8 mouse cellular contexts compared by ENCODE assay signal in the genomic region with DNA sequence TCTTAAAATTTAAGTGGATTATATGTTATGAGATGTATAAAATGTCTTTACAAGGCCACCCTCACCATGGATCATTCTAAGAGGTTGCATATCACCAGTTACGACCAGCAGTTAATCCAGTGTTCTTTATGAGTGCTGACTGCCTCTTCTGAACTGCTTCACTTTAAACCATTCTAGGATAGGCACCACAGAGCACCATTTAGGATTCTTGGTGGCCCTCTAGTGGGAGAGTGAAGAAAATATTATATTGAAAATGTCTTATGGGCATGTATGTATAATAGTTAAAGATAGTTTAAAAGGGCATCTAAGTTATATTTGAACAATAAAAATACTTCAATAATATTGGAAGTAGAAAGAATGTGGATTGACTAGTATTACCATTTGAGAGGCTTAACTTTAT.
DNase-seq lines count a peak whose midpoint lies in the region; ATAC-seq and TF ChIP-seq lines count a peak whose summit lies in the region.

No protein-coding gene starts in this region.

- TF ChIP-seq EP300 in stomach, postnatal 0 days (optimal IDR thresholded peaks at IDR 0.05), result no peak

- no peaks in the 10 kb centered on the region for H3K27me3 ChIP-seq in heart, embryonic 10.5 days (ENCODE audit: insufficient read depth, poor library complexity, severe bottlenecking)
- no peaks in the 10 kb centered on the region for H3K27me3 ChIP-seq in stomach, postnatal 0 days (ENCODE audit: control insufficient read depth, insufficient read depth, low read length)
- H3K27me3 ChIP-seq in intestine, embryonic 16.5 days (replicated peaks; ENCODE audit: control insufficient read depth, insufficient read depth, low read length), result no peaks in the 10 kb centered on the region

- H3K9me3 ChIP-seq in heart, embryonic 10.5 days, result no peaks in the 10 kb centered on the region
- no peaks in the 10 kb centered on the region for H3K9me3 ChIP-seq in stomach, postnatal 0 days (ENCODE audit: control insufficient read depth, low read length)
- no peaks in the 10 kb centered on the region for H3K9me3 ChIP-seq in intestine, embryonic 16.5 days (ENCODE audit: control insufficient read depth, low read length)

- no peak overlapping the region for H3K9ac ChIP-seq in stomach, postnatal 0 days (ENCODE audit: low read length)
- no peak overlapping the region for H3K9ac ChIP-seq in intestine, embryonic 16.5 days (ENCODE audit: low read depth, low read length)

- 0 out of 2 replicates have a peak, but pooled peaks have one; percentile 40 for ATAC-seq in stomach, postnatal 0 days (ENCODE audit: low FRiP score, low TSS enrichment)
- no peak for ATAC-seq in intestine, embryonic 16.5 days

- 16% methylated on average over 1 of the region's 1 CpGs for WGBS in heart, embryonic 10.5 days
- WGBS in stomach, postnatal 0 days, result 7% methylated on average over 1 of the region's 1 CpGs
- 13% methylated on average over 1 of the region's 1 CpGs for WGBS in intestine, embryonic 16.5 days

- H3K4me1 ChIP-seq in heart, embryonic 10.5 days, result no peaks in the 10 kb centered on the region
- H3K4me1 ChIP-seq in stomach, postnatal 0 days (replicated peaks; ENCODE audit: control insufficient read depth, insufficient read depth), result no peaks in the 10 kb centered on the region
- no peaks in the 10 kb centered on the region for H3K4me1 ChIP-seq in intestine, embryonic 16.5 days (ENCODE audit: control insufficient read depth, insufficient read depth, low read length)

- intact Hi-C loops in heart, postnatal 10 days (cut with DNase I), result loop anchor here (1.0 kb wide), 1 partner anchor 266 kb away; no protein-coding TSS in a partner anchor

- H3K36me3 ChIP-seq in heart, embryonic 10.5 days, result no peaks in the 10 kb centered on the region
- H3K36me3 ChIP-seq in stomach, postnatal 0 days (ENCODE audit: control insufficient read depth, insufficient read depth, low read length), result no peaks in the 10 kb centered on the region
- no peaks in the 10 kb centered on the region for H3K36me3 ChIP-seq in intestine, embryonic 16.5 days (ENCODE audit: control insufficient read depth, insufficient read depth, low read length)

- peak; percentile 31 to 32 for DNase-seq in heart, postnatal 10 days
- no peak for DNase-seq in heart, embryonic 10.5 days (ENCODE audit: low spot score)
- peak; percentile 44 for DNase-seq in thymus, postnatal 0 days (ENCODE audit: low spot score)
- no peak for DNase-seq in thymus, postnatal 36 days
- DNase-seq in fibroblast of lung, adult 2 months (ENCODE audit: low read depth), result peak; percentile 21
- DNase-seq in stomach, postnatal 0 days (ENCODE audit: low spot score), result no peak
- DNase-seq in T-cell, adult 2 months (ENCODE audit: low spot score), result no peak

- no peak overlapping the region for H3K4me3 ChIP-seq in heart, embryonic 10.5 days
- no peak overlapping the region for H3K4me3 ChIP-seq in stomach, postnatal 0 days (ENCODE audit: low read depth, low read length)
- H3K4me3 ChIP-seq in intestine, embryonic 16.5 days (ENCODE audit: low read length), result no peak overlapping the region

- H3K4me2 ChIP-seq in stomach, postnatal 0 days (replicated peaks; ENCODE audit: low read depth), result no peak overlapping the region
- H3K4me2 ChIP-seq in intestine, embryonic 16.5 days (ENCODE audit: low read depth, low read length), result no peak overlapping the region

- TF ChIP-seq CTCF in stomach, postnatal 0 days (IDR thresholded peaks at IDR 0.05; ENCODE audit: low read depth), result peak; percentile 78

- no peak overlapping the region for H3K27ac ChIP-seq in heart, embryonic 10.5 days
- H3K27ac ChIP-seq in stomach, postnatal 0 days (replicated peaks), result no peak overlapping the region
- H3K27ac ChIP-seq in intestine, embryonic 16.5 days (ENCODE audit: low read length), result no peak overlapping the region

Comparison
In these comparisons a context has a peak if more than half of its experiments do, and no peak if none do; other contexts are left out.
1. DNase-seq: peak in heart, postnatal 10 days (2 of 2), thymus, postnatal 0 days (single experiment) and fibroblast of lung, adult 2 months (single experiment); none in heart, embryonic 10.5 days (single experiment), thymus, postnatal 36 days (0 of 2), stomach, postnatal 0 days (single experiment) and T-cell, adult 2 months (single experiment).